Mouse (Mus musculus): ENCODE data around the gene Dnajc7. TPM values are rescaled to one million over a fixed set of nuclear protein-coding genes. Genes with fewer than 3 reads are reported as not detected.
"Not testable (repeated sequence)": the region's sequence is repeated elsewhere in the genome, so short reads cannot be mapped to it uniquely, and the experiment has no call there.

The Dnajc7 gene
- 80.5 and 129 TPM in 2 replicates for total RNA-seq (2014; fragmentation: Nextera tagmentation)
- total RNA-seq (2017), result 90.1 and 115 TPM in 2 replicates

- ATAC-seq (replicated peaks; ENCODE audit: poor library complexity, severe bottlenecking), result 0 out of 2 replicates have a peak, but pooled peaks have one; percentile 0
These were observed at the start of gene Dnajc7 for GRCm38 (mm10) chr11:100619982-100620381. Gene Dnajc7 (minus strand): TSS chr11:100620168.

GRCm38 (mm10) chr11:100659806-100660205 is 39.8 kb upstream of the Dnajc7 start:
- ATAC-seq (replicated peaks; ENCODE audit: poor library complexity, severe bottlenecking), result no peak

- ATAC-seq (replicated peaks; ENCODE audit: poor library complexity, severe bottlenecking), result no peak
These were observed 36.5 kb upstream of the Dnajc7 start for GRCm38 (mm10) chr11:100656458-100656857.

DNA sequence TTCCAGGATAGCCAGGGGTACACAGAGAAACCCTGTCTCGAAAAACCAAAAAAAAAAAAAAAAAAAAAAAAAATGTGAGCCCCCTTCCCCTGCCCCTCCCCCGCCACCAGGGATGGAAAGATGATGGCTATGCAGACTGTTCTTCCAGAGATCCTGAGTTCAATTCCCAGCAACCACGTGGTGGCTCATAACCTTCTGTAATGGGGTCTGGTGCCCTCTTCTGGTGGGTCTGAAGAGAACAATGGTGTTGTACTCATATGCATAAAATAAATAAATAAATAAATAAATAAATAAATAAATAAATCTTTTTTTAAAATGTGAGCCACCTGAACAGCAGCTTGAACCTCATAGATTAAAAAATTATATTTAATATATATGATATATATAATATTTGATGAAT is 35.6 kb upstream of the Dnajc7 start:
- ATAC-seq (replicated peaks; ENCODE audit: poor library complexity, severe bottlenecking), result not testable (repeated sequence)

- no peak for ATAC-seq (replicated peaks; ENCODE audit: poor library complexity, severe bottlenecking)
These were observed 31.8 kb upstream of the Dnajc7 start for GRCm38 (mm10) chr11:100651748-100652147.

DNA sequence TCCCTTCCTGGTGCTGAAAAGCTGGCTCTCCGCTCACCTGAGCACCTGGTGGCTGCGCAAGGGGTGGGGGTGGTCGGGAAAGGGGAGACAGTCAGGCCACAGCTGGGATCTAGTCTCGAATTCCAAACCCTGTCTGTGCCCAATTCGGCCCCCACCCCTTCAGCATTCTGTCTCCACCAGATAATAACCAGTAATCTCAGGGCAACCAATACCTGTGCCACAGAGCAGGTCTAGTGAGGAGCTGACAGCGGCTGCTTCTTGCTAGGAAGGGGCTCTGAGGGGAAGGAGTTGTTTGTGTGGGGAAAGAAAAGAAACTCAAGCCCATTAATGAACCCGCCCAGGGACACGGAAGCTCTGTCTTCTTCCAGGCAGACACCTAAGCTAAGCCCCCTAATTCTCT is 31.2 kb upstream of the Dnajc7 start:
- ATAC-seq (replicated peaks; ENCODE audit: poor library complexity, severe bottlenecking), result no peak

- no peak for ATAC-seq (replicated peaks; ENCODE audit: poor library complexity, severe bottlenecking)
These were observed 28.4 kb upstream of the Dnajc7 start for GRCm38 (mm10) chr11:100648405-100648804.

DNA sequence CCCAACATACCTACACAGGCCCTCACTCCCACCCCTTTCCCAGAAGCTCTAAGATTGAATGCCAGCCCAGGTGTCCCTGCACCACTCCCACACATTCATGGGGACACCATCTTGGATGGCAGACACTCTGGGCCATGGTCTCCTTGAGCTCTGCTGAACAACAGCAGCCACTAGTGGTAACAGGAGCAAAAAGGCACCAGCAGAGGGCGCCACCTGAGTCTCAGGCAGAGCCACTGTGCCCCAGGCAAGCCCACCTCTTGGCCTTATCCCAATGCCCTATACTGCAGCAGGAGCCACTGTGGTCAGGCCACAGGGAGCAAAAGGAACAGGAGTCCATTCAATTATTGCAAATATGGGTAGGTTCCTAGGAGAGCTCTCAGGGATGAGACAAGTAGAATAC is 26.3 kb upstream of the Dnajc7 start:
- peak; percentile 82 for ATAC-seq (replicated peaks; ENCODE audit: poor library complexity, severe bottlenecking)

GRCm38 (mm10) chr11:100643612-100644575 is 23.9 kb upstream of the Dnajc7 start:
- no peak for ATAC-seq (replicated peaks; ENCODE audit: poor library complexity, severe bottlenecking)

- peak; percentile 74 for ATAC-seq (replicated peaks; ENCODE audit: poor library complexity, severe bottlenecking)
These were observed 20.4 kb upstream of the Dnajc7 start for GRCm38 (mm10) chr11:100640159-100640906.

GRCm38 (mm10) chr11:100634530-100634929 is 14.6 kb upstream of the Dnajc7 start:
- ATAC-seq (replicated peaks; ENCODE audit: poor library complexity, severe bottlenecking), result no peak

DNA sequence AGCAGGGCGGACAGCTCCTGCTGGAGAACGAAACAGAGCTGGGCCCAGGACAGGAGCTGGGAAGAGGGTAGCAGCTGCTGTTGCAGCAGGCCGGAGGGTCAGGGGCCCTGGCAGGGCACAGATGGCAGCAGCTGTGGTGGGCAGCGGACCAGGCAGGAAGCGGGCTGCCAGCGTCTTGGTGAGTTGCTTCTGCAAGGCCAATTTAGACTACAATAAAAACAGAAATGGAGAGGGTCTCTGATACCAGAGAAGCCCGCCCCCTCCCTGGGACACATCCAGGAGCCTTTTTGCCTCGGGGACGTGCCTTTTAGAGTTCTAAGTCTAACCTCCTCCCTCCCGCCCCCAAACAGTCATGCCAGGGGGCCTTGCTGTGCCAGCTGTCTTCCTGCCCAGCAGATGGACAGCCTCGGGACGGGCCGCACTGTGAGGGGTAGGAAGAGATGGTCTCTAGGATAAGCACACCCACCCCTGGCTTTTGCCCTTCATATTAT is 8.9 kb upstream of the Dnajc7 start:
- ATAC-seq (replicated peaks; ENCODE audit: poor library complexity, severe bottlenecking), result no peak

DNA sequence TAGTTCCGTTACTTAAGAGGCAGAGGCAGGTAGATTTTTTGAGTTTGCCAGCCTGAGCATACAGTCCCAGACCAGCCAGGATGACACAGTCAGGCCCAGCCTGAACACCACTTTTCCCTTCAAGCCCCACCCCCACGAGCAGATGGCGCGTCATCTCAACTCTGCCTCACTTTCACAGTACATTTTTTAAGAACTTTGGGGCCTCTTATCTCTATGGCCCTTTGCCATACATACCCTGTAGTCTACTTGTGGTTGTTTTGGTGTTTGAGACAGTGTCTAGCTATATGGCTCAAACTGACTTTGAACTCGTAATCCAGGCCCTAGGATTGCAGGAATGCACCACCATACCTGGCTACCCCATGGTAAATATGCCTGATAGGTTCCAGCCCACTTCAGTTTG is 8.1 kb upstream of the Dnajc7 start:
- no peak for ATAC-seq (replicated peaks; ENCODE audit: poor library complexity, severe bottlenecking)

- peak; percentile 80 for ATAC-seq (replicated peaks; ENCODE audit: poor library complexity, severe bottlenecking)
These were observed 6.8 kb upstream of the Dnajc7 start for GRCm38 (mm10) chr11:100626701-100627195.

DNA sequence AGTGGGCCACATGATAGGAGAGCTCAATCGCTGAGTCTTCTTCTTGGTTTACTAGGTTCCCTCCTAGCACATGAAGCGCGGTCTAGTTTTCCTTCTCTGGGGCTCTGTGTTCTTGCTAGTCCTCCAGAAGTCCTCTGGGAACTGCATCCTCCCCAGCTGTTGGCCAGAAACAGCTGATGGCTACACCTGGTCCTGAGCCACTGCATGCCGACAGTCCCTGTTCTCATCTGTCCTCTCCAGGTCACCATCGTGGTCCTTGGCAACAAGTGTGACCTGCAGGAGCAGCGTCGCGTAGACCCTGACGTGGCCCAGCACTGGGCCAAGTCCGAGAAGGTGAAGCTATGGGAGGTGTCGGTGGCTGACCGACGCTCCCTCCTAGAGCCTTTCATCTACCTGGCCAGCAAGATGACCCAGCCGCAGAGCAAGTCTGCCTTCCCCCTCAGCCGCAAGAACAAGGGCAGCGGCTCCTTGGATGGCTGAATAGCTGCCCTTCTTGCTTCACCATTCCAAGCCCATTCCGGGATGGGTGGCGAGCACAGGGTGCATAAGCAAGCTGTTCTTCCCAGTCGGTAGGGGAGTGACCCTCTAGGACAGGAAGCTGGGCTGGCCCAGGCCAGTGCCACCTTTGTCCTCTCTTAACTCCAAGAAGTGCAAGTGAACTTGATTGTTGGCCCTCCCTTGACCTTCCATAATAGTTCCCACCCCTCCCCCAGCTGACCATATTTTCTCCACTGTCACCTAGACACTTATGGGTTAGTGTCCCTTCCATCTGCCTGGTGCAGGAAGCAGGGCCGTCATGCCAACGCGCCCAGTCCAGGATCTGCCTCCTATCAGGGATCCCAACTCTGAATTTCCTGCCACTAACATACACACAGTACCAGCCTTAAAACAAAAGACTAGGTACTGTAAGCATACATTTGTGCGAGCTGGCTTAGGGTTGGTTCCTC is 6.1 kb upstream of the Dnajc7 start:
- no peak for ATAC-seq (replicated peaks; ENCODE audit: poor library complexity, severe bottlenecking)

DNA sequence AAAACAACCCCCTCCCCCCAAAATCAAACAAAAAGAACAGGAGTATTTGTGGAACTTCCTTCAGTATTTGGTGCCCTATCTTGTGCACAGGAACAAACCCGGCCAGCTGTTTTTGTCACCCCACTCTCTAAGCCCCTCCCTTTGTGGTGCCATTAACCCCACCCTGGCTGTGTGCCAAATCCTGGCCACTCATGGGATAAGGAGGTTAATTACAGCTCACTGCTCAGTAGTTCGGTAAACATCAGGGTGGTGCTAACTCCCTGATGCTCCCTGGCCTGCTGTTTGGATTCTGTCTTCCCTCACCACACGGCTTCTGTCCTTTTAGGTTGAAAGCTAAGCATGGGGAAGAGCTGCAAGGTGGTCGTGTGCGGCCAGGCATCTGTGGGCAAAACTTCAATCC is 3.9 kb upstream of the Dnajc7 start:
- ATAC-seq (replicated peaks; ENCODE audit: poor library complexity, severe bottlenecking), result no peak

- peak; percentile 65 for ATAC-seq (replicated peaks; ENCODE audit: poor library complexity, severe bottlenecking)
These were observed 2.7 kb upstream of the Dnajc7 start for GRCm38 (mm10) chr11:100622714-100623113.

DNA sequence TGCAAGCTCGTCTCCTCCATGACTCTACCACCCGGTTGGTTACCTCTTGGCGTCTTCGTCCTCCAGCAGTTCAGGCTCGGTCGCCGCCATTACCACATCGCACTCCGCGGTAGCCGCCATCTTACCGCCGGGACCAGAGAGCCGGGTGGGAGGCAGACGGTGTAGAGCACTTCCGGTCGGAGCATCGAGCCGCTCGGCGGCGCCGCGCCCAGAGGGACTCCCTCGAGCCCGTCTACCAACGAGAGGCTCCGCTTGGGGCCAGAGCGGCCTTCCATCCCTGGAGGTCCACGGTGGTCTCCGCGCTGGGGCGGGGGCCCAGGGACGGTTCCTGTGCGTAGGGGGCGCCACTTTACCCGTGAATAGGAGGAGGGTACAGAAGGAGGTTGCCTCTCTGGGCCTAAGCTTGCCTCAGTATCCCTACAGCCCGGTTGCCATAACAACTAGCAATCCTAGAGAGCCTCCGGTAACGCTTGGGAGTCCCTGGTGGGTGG is 438 bp downstream of the Dnajc7 start:
- peak; percentile 73 for ATAC-seq (replicated peaks; ENCODE audit: poor library complexity, severe bottlenecking)

DNA sequence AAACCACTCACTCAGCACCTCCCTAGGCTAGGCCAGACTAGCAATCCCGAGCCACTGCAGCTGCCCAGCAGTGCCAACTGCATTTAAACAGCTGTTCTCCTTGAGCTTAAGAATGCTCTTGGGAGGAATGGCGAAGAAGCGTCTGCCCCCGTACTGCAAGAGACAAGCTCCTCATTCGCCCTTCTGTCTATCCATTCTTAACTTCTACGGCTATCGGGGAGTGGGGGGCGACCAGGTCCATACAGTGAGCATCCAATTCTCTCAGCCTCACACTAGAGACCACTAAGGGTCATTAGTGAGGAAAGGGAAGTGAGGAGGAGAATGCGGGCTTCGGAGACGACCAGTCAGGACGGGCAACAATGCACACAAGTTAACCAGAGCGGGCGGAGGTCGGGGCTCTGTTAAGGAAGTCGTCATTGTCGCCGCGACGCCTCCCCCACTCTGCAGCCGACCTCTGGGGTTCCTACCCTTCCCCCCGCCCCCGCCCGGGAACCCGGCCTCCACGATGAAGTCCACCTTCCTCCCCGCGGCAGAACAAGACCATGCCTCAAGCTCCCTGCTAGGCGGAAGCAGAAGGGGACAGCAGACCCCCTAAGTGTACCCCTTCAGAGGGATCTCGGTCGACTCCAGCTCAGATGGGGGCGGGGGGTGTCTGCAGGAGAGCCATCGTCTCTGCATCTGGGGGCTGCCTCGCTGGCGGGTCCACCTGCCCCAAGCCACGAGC is 1.0 kb downstream of the Dnajc7 start, which contains the start of gene Nkiras2:
Nkiras2 (plus strand) TSS at position 484 of the 724 bp plus-strand sequence.
- peak; percentile 68 for ATAC-seq (replicated peaks; ENCODE audit: poor library complexity, severe bottlenecking)

All from granulocyte monocyte progenitor cell, adult 5-6 weeks (primary cell).